In genomic region chr2:125249874-125250273, GRCm38 (mm10) we compare ENCODE assay signal across 11 mouse cellular contexts. TPM values are rescaled to one million over a fixed set of nuclear protein-coding genes. Genes with fewer than 3 reads are reported as not detected.
DNase-seq lines count a peak whose midpoint lies in the region; ATAC-seq and TF ChIP-seq lines count a peak whose summit lies in the region.
"Had no signal": no experiment of that assay in that cellular context is flagged by ENCODE, and none has a peak within 500 bp of the region (broad histone marks: within the 10 kb centered on the region; RNA-seq: fewer than 3 reads in every experiment).

No protein-coding gene starts in this region.

- DNase-seq in embryo, embryonic 11 days, result peak; percentile 23
- no peak for DNase-seq in embryo, embryonic 10 days (ENCODE audit: low spot score)
- DNase-seq in lung, postnatal 36 days, result no peak
- DNase-seq in forebrain, postnatal 0 days, result no peak
- peak; percentile 51 for DNase-seq in splenic B cell, adult 2 months (ENCODE audit: low read depth, low spot score)
- no peak for DNase-seq in frontal cortex, postnatal 14 days (ENCODE audit: low spot score in 2 of 2)
- DNase-seq: gastrocnemius, postnatal 14 days had no signal

- no peak overlapping the region for H3K4me2 ChIP-seq in lung, embryonic 15.5 days
- H3K4me2 ChIP-seq in forebrain, postnatal 0 days (ENCODE audit: low read depth), result no peak overlapping the region
- H3K4me2 ChIP-seq: hindbrain, embryonic 14.5 days had no signal

- peaks cover 37% of the 10 kb centered on the region for H3K4me1 ChIP-seq in lung, embryonic 15.5 days
- 0 out of 2 replicates have a peak, but pooled peaks cover 3% of the 10 kb centered on the region for H3K4me1 ChIP-seq in forebrain, postnatal 0 days (ENCODE audit: insufficient read depth)

- H3K4me3 ChIP-seq in lung, embryonic 15.5 days, result 0 out of 2 replicates have a peak overlapping the region, but pooled peaks have one; percentile 85
- no peak overlapping the region for H3K4me3 ChIP-seq in forebrain, postnatal 0 days (ENCODE audit: low read depth, low read length)
- H3K4me3 ChIP-seq: neural tube, embryonic 13.5 days had no signal

- H3K27ac ChIP-seq in lung, embryonic 15.5 days, result no peak overlapping the region
- no peak overlapping the region for H3K27ac ChIP-seq in forebrain, postnatal 0 days (ENCODE audit: low read depth, low read length)
- H3K27ac ChIP-seq: hindbrain, embryonic 14.5 days; neural tube, embryonic 13.5 days had no signal

- TF ChIP-seq CTCF in forebrain, postnatal 0 days (IDR thresholded peaks at IDR 0.05; ENCODE audit: low read depth), result peak; percentile 29; the same call in 1 of the 2 replicates

- WGBS in lung, embryonic 15.5 days, result 85% methylated on average over 4 of the region's 4 CpGs
- 89% methylated on average over 4 of the region's 4 CpGs for WGBS in forebrain, postnatal 0 days

- no peak overlapping the region for H3K9ac ChIP-seq in lung, embryonic 15.5 days
- no peak overlapping the region for H3K9ac ChIP-seq in forebrain, postnatal 0 days
- H3K9ac ChIP-seq: hindbrain, embryonic 14.5 days; neural tube, embryonic 13.5 days had no signal

- peaks cover 5% of the 10 kb centered on the region; the same call in 1 of the 2 replicates for H3K9me3 ChIP-seq in lung, embryonic 15.5 days
- H3K9me3 ChIP-seq in forebrain, postnatal 0 days (ENCODE audit: low read length), result no peaks in the 10 kb centered on the region
- H3K9me3 ChIP-seq: neural tube, embryonic 13.5 days had no signal

- H3K36me3 ChIP-seq in lung, embryonic 15.5 days, result peaks cover 45% of the 10 kb centered on the region
- 0 out of 2 replicates have a peak, but pooled peaks cover 3% of the 10 kb centered on the region for H3K36me3 ChIP-seq in forebrain, postnatal 0 days (ENCODE audit: insufficient read depth)
- no peaks in the 10 kb centered on the region for H3K36me3 ChIP-seq in splenic B cell, adult 2 months (ENCODE audit: control insufficient read depth, insufficient read depth, low read length, poor library complexity, severe bottlenecking)

- ATAC-seq in lung, embryonic 15.5 days (ENCODE audit: borderline replicate concordance, extremely low read depth, low FRiP score, low TSS enrichment), result no peak
- ATAC-seq in forebrain, postnatal 0 days, result no peak
- ATAC-seq in granulocyte monocyte progenitor cell, adult 5-6 weeks (replicated peaks; ENCODE audit: poor library complexity, severe bottlenecking), result no peak

- no peaks in the 10 kb centered on the region for H3K27me3 ChIP-seq in lung, embryonic 15.5 days
- H3K27me3 ChIP-seq in forebrain, postnatal 0 days (ENCODE audit: insufficient read depth, low read length), result no peaks in the 10 kb centered on the region
- H3K27me3 ChIP-seq in splenic B cell, adult 2 months (ENCODE audit: control insufficient read depth, insufficient read depth, low read length, poor library complexity, severe bottlenecking), result no peaks in the 10 kb centered on the region
- H3K27me3 ChIP-seq: neural tube, embryonic 13.5 days had no signal

RNA-seq across cellular contexts. Expression of gene Dut, which starts 2.9 kb away (rescaled TPM):
- 164 and 176 TPM in 2 replicates for polyA plus RNA-seq in lung, embryonic 15.5 days (2015; fragmentation: Nextera tagmentation; extraction: Ambion mirVana)
- 48.6 and 50.3 TPM in 2 replicates for total RNA-seq in forebrain, postnatal 0 days (2014; rRNA removed)
- polyA plus RNA-seq in forebrain, postnatal 0 days (2015; fragmentation: Nextera tagmentation; extraction: Ambion mirVana), result 89.8 and 96.3 TPM in 2 replicates
- 295 and 300 TPM in 2 replicates for total RNA-seq in granulocyte monocyte progenitor cell, adult 5-6 weeks (2014; fragmentation: Nextera tagmentation)
- 188 and 215 TPM in 2 replicates for total RNA-seq in granulocyte monocyte progenitor cell, adult 5-6 weeks (2017)

Comparison
In these comparisons a context has a peak if more than half of its experiments do, and no peak if none do; other contexts are left out.
1. DNase-seq: peak in embryo, embryonic 11 days (single experiment) and splenic B cell, adult 2 months (single experiment); none in embryo, embryonic 10 days (single experiment), lung, postnatal 36 days (single experiment), forebrain, postnatal 0 days (single experiment) and frontal cortex, postnatal 14 days (0 of 2).